ENCODE assay signal across 22 mouse cellular contexts in genomic region chr19:22730971-22731370, GRCm38 (mm10).
DNase-seq lines count a peak whose midpoint lies in the region; ATAC-seq and TF ChIP-seq lines count a peak whose summit lies in the region.
"Had no signal": no experiment of that assay in that cellular context is flagged by ENCODE, and none has a peak within 500 bp of the region (broad histone marks: within the 10 kb centered on the region; RNA-seq: fewer than 3 reads in every experiment).

No protein-coding gene starts in this region.

- intact Hi-C loops in heart, postnatal 10 days (cut with DNase I): no loop called here

- no peak overlapping the region for H3K27ac ChIP-seq in forebrain, embryonic 16.5 days (ENCODE audit: low read length)
- H3K27ac ChIP-seq in forebrain, embryonic 14.5 days (ENCODE audit: low read depth, low read length): no peak overlapping the region
- H3K27ac ChIP-seq in hindbrain, embryonic 14.5 days: peak overlapping the region; percentile 52; the same call in 1 of the 2 replicates
- no peak overlapping the region for H3K27ac ChIP-seq in hindbrain, postnatal 0 days
- no peak overlapping the region for H3K27ac ChIP-seq in neural tube, embryonic 12.5 days
- H3K27ac ChIP-seq in intestine, embryonic 16.5 days (ENCODE audit: low read length): no peak overlapping the region
- H3K27ac ChIP-seq: embryonic facial prominence, embryonic 10.5 days; forebrain, embryonic 13.5 days; heart, embryonic 13.5 days; hindbrain, embryonic 15.5 days had no signal

- no peak overlapping the region for H3K9ac ChIP-seq in forebrain, embryonic 16.5 days (replicated peaks; ENCODE audit: low read depth, low read length)
- H3K9ac ChIP-seq in forebrain, embryonic 14.5 days (ENCODE audit: low read length): no peak overlapping the region
- H3K9ac ChIP-seq in hindbrain, embryonic 14.5 days: no peak overlapping the region
- no peak overlapping the region for H3K9ac ChIP-seq in hindbrain, postnatal 0 days (replicated peaks; ENCODE audit: low read length)
- no peak overlapping the region for H3K9ac ChIP-seq in neural tube, embryonic 12.5 days
- H3K9ac ChIP-seq in intestine, embryonic 16.5 days (ENCODE audit: low read depth, low read length): no peak overlapping the region
- H3K9ac ChIP-seq: forebrain, embryonic 13.5 days; heart, embryonic 13.5 days; hindbrain, embryonic 15.5 days had no signal

- no peaks in the 10 kb centered on the region for H3K9me3 ChIP-seq in forebrain, embryonic 16.5 days (ENCODE audit: control insufficient read depth, low read length)
- H3K9me3 ChIP-seq in forebrain, embryonic 14.5 days (replicated peaks; ENCODE audit: control insufficient read depth, low read length): no peaks in the 10 kb centered on the region
- no peaks in the 10 kb centered on the region for H3K9me3 ChIP-seq in hindbrain, embryonic 14.5 days (ENCODE audit: control insufficient read depth, low read length)
- H3K9me3 ChIP-seq in hindbrain, postnatal 0 days (ENCODE audit: low read length): no peaks in the 10 kb centered on the region
- H3K9me3 ChIP-seq in neural tube, embryonic 12.5 days: no peaks in the 10 kb centered on the region
- no peaks in the 10 kb centered on the region for H3K9me3 ChIP-seq in intestine, embryonic 16.5 days (ENCODE audit: control insufficient read depth, low read length)
- H3K9me3 ChIP-seq: embryonic facial prominence, embryonic 10.5 days; forebrain, embryonic 13.5 days; G1E; heart, embryonic 13.5 days; hindbrain, embryonic 15.5 days had no signal

- H3K4me1 ChIP-seq in forebrain, embryonic 16.5 days (replicated peaks; ENCODE audit: control insufficient read depth, insufficient read depth, low read length): no peaks in the 10 kb centered on the region; the same call in 1 of the 2 replicates
- no peaks in the 10 kb centered on the region for H3K4me1 ChIP-seq in forebrain, embryonic 14.5 days (ENCODE audit: control insufficient read depth, insufficient read depth, low read length)
- peaks cover 8% of the 10 kb centered on the region; the same call in 1 of the 2 replicates for H3K4me1 ChIP-seq in hindbrain, embryonic 14.5 days (replicated peaks; ENCODE audit: control insufficient read depth, insufficient read depth, low read length)
- no peaks in the 10 kb centered on the region; the same call in 1 of the 2 replicates for H3K4me1 ChIP-seq in hindbrain, postnatal 0 days (ENCODE audit: insufficient read depth, low read length)
- no peaks in the 10 kb centered on the region for H3K4me1 ChIP-seq in neural tube, embryonic 12.5 days
- no peaks in the 10 kb centered on the region for H3K4me1 ChIP-seq in intestine, embryonic 16.5 days (ENCODE audit: control insufficient read depth, insufficient read depth, low read length)
- H3K4me1 ChIP-seq: embryonic facial prominence, embryonic 10.5 days; heart, embryonic 13.5 days had no signal

- ATAC-seq in forebrain, embryonic 16.5 days: 0 out of 2 replicates have a peak, but pooled peaks have one; percentile 23
- no peak for ATAC-seq in forebrain, embryonic 14.5 days
- ATAC-seq in hindbrain, embryonic 14.5 days (ENCODE audit: low FRiP score): no peak
- no peak for ATAC-seq in hindbrain, postnatal 0 days
- 0 out of 2 replicates have a peak, but pooled peaks have one; percentile 25 for ATAC-seq in neural tube, embryonic 12.5 days (ENCODE audit: low FRiP score, low read depth)
- ATAC-seq in intestine, embryonic 16.5 days: no peak
- ATAC-seq: CD4-positive, CD25-positive, alpha-beta regulatory T cell, adult 4 months; forebrain, embryonic 13.5 days had no signal

- H3K4me3 ChIP-seq in forebrain, embryonic 16.5 days (replicated peaks; ENCODE audit: low read length): no peak overlapping the region
- H3K4me3 ChIP-seq in forebrain, embryonic 14.5 days (ENCODE audit: low read depth, low read length): no peak overlapping the region
- no peak overlapping the region for H3K4me3 ChIP-seq in hindbrain, embryonic 14.5 days (replicated peaks; ENCODE audit: low read length)
- no peak overlapping the region for H3K4me3 ChIP-seq in hindbrain, postnatal 0 days (ENCODE audit: low read length)
- no peak overlapping the region for H3K4me3 ChIP-seq in neural tube, embryonic 12.5 days
- H3K4me3 ChIP-seq in intestine, embryonic 16.5 days (ENCODE audit: low read length): no peak overlapping the region
- H3K4me3 ChIP-seq: embryonic facial prominence, embryonic 10.5 days; forebrain, embryonic 13.5 days; heart, embryonic 13.5 days; hindbrain, embryonic 15.5 days had no signal

- DNase-seq in forebrain, embryonic 14.5 days (ENCODE audit: low spot score): no peak
- DNase-seq in hindbrain, embryonic 14.5 days (ENCODE audit: low spot score): no peak
- no peak for DNase-seq in hindbrain, postnatal 0 days (ENCODE audit: low spot score)
- DNase-seq in neural tube, embryonic 10.5 days (ENCODE audit: extremely low spot score, low spot score): no peak
- DNase-seq in heart, postnatal 10 days: no peak
- DNase-seq: adrenal gland, adult 8-10 months; adrenal gland, postnatal 36 days; B cell, adult 2 months; cerebellum, adult 2 months; cerebellum, postnatal 10 days; gastrocnemius, postnatal 36 days; heart, adult 11 months; heart, postnatal 4 days had no signal

- no peaks in the 10 kb centered on the region for H3K27me3 ChIP-seq in forebrain, embryonic 16.5 days (replicated peaks; ENCODE audit: control insufficient read depth, insufficient read depth, low read length)
- no peaks in the 10 kb centered on the region for H3K27me3 ChIP-seq in forebrain, embryonic 14.5 days (replicated peaks; ENCODE audit: control insufficient read depth, insufficient read depth, low read length)
- no peaks in the 10 kb centered on the region for H3K27me3 ChIP-seq in hindbrain, embryonic 14.5 days (ENCODE audit: control insufficient read depth, insufficient read depth, low read length)
- H3K27me3 ChIP-seq in hindbrain, postnatal 0 days (ENCODE audit: insufficient read depth, low read length): no peaks in the 10 kb centered on the region
- H3K27me3 ChIP-seq in neural tube, embryonic 12.5 days (replicated peaks): no peaks in the 10 kb centered on the region
- no peaks in the 10 kb centered on the region for H3K27me3 ChIP-seq in intestine, embryonic 16.5 days (replicated peaks; ENCODE audit: control insufficient read depth, insufficient read depth, low read length)
- H3K27me3 ChIP-seq: forebrain, embryonic 13.5 days; heart, embryonic 13.5 days; hindbrain, embryonic 15.5 days had no signal

- TF ChIP-seq CTCF in hindbrain, postnatal 0 days (IDR thresholded peaks at IDR 0.05; ENCODE audit: low read depth): no peak

- H3K36me3 ChIP-seq in forebrain, embryonic 16.5 days (ENCODE audit: control insufficient read depth, insufficient read depth): no peaks in the 10 kb centered on the region
- no peaks in the 10 kb centered on the region for H3K36me3 ChIP-seq in forebrain, embryonic 14.5 days (ENCODE audit: control insufficient read depth, insufficient read depth, low read length)
- H3K36me3 ChIP-seq in hindbrain, embryonic 14.5 days (replicated peaks; ENCODE audit: control insufficient read depth, insufficient read depth): no peaks in the 10 kb centered on the region; the same call in 1 of the 2 replicates
- H3K36me3 ChIP-seq in hindbrain, postnatal 0 days (ENCODE audit: insufficient read depth, low read length): no peaks in the 10 kb centered on the region
- no peaks in the 10 kb centered on the region for H3K36me3 ChIP-seq in neural tube, embryonic 12.5 days
- no peaks in the 10 kb centered on the region for H3K36me3 ChIP-seq in intestine, embryonic 16.5 days (ENCODE audit: control insufficient read depth, insufficient read depth, low read length)
- H3K36me3 ChIP-seq: embryonic facial prominence, embryonic 10.5 days; G1E; heart, embryonic 13.5 days; hindbrain, embryonic 15.5 days had no signal

- H3K4me2 ChIP-seq in forebrain, embryonic 16.5 days (ENCODE audit: low read length): no peak overlapping the region
- H3K4me2 ChIP-seq in forebrain, embryonic 14.5 days (ENCODE audit: low read length): no peak overlapping the region
- no peak overlapping the region for H3K4me2 ChIP-seq in hindbrain, embryonic 14.5 days (replicated peaks)
- H3K4me2 ChIP-seq in hindbrain, postnatal 0 days (ENCODE audit: low read depth, low read length): no peak overlapping the region
- H3K4me2 ChIP-seq in neural tube, embryonic 12.5 days (replicated peaks): no peak overlapping the region
- no peak overlapping the region for H3K4me2 ChIP-seq in intestine, embryonic 16.5 days (ENCODE audit: low read depth, low read length)
- H3K4me2 ChIP-seq: forebrain, embryonic 13.5 days; heart, embryonic 13.5 days; hindbrain, embryonic 15.5 days had no signal

Comparison
In these comparisons a context has a peak if more than half of its experiments do, and no peak if none do; other contexts are left out.
1. ATAC-seq: peak in forebrain, embryonic 16.5 days (single experiment) and neural tube, embryonic 12.5 days (single experiment); none in forebrain, embryonic 14.5 days (single experiment), hindbrain, embryonic 14.5 days (single experiment), hindbrain, postnatal 0 days (single experiment) and intestine, embryonic 16.5 days (single experiment).